In the genomic region with DNA sequence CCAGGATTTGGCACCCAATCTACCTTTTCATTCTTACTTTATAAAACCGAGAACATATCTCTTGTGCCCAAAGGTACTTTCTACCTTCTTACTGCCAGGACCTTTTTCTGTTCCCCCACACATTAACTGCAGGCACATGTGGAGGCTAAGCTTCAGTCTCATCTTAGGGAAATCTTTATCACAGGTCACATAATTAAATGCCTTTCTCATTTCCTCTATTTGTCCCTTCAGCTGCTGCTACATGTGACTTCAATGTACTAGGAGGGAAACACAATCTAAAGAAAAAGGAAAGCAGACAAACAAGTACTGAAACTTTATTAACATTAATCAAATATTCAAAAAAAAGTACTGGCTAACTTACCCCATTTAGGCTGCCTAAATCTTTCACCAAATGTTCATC, we compare ENCODE assay signal across 26 mouse cellular contexts.
"Had no signal": no experiment of that assay in that cellular context is flagged by ENCODE, and none has a peak within 500 bp of the region (broad histone marks: within the 10 kb centered on the region; RNA-seq: fewer than 3 reads in every experiment).

No protein-coding gene starts in this region.

- H3K27me3 ChIP-seq: heart, embryonic 13.5 days; heart, embryonic 15.5 days; hindbrain, embryonic 13.5 days; hindbrain, embryonic 15.5 days; kidney, embryonic 15.5 days; limb, embryonic 13.5 days; limb, embryonic 15.5 days; liver, embryonic 12.5 days had no signal

- H3K9ac ChIP-seq: heart, embryonic 13.5 days; heart, embryonic 15.5 days; hindbrain, embryonic 13.5 days; hindbrain, embryonic 15.5 days; kidney, embryonic 15.5 days; limb, embryonic 13.5 days; limb, embryonic 15.5 days; liver, embryonic 12.5 days; liver, embryonic 14.5 days had no signal

- ATAC-seq: hindbrain, postnatal 0 days; intestine, embryonic 16.5 days; liver, embryonic 12.5 days had no signal

- H3K4me3 ChIP-seq: gastrocnemius, adult 2 months; heart, embryonic 13.5 days; heart, embryonic 15.5 days; hindbrain, embryonic 13.5 days; hindbrain, embryonic 15.5 days; kidney, embryonic 15.5 days; limb, embryonic 13.5 days; limb, embryonic 15.5 days; liver, embryonic 12.5 days had no signal

- H3K4me1 ChIP-seq: kidney, embryonic 15.5 days; limb, embryonic 15.5 days; liver, embryonic 12.5 days had no signal

- DNase-seq: gastrocnemius, adult 2 months; gastrocnemius, postnatal 10 days; gastrocnemius, postnatal 25 days; heart, adult 18-20 months; heart, postnatal 14 days; heart, postnatal 36 days; kidney, adult 11 months; kidney, adult 2 months; kidney, adult 9 months; kidney, postnatal 14 days; kidney, postnatal 36 days; layer of hippocampus, adult 9-11 months; layer of hippocampus, postnatal 36 days; left cerebral cortex, postnatal 4 days had no signal

- H3K9me3 ChIP-seq: heart, embryonic 13.5 days; heart, embryonic 15.5 days; hindbrain, embryonic 13.5 days; hindbrain, embryonic 15.5 days; kidney, embryonic 15.5 days; limb, embryonic 13.5 days; limb, embryonic 15.5 days; liver, embryonic 12.5 days had no signal

- H3K27ac ChIP-seq: gastrocnemius, adult 2 months; heart, embryonic 13.5 days; heart, embryonic 15.5 days; hindbrain, embryonic 13.5 days; hindbrain, embryonic 15.5 days; hindbrain, postnatal 0 days; kidney, embryonic 15.5 days; kidney, postnatal 0 days; limb, embryonic 13.5 days; limb, embryonic 15.5 days; liver, embryonic 12.5 days; liver, embryonic 14.5 days had no signal
